Mouse (Mus musculus): ENCODE measurements around the gene Atf7ip2. TPM values are rescaled to one million over a fixed set of nuclear protein-coding genes. Genes with fewer than 3 reads are reported as not detected.
A peak's percentile ranks its signal among the peaks of the same experiment; 100 is the strongest.
"Not testable (repeated sequence)": the region's sequence is repeated elsewhere in the genome, so short reads cannot be mapped to it uniquely, and the experiment has no call there.

Gene Atf7ip2
- polyA plus RNA-seq, 1 experiment from 2014 or later = 0.42 TPM

GRCm38 (mm10) chr16:10208777-10209176 is 16.3 kb downstream of the Atf7ip2 start:
- no peaks in the 10 kb centered on the region for H3K36me3 ChIP-seq (ENCODE audit: control insufficient read depth, insufficient read depth, low read length)
- WGBS = 89% methylated on average over 1 of the region's 1 CpGs
- no peaks in the 10 kb centered on the region for H3K4me1 ChIP-seq (ENCODE audit: control insufficient read depth, insufficient read depth, low read length)
- no peak overlapping the region for H3K4me2 ChIP-seq (ENCODE audit: low read depth, low read length)
- ATAC-seq (ENCODE audit: low read depth) = no peak
- no peaks in the 10 kb centered on the region for H3K9me3 ChIP-seq (ENCODE audit: control insufficient read depth, low read length)
- no peak overlapping the region for H3K4me3 ChIP-seq (ENCODE audit: low read depth, low read length)
- H3K27ac ChIP-seq (replicated peaks; ENCODE audit: low read depth, low read length) = no peak overlapping the region
- H3K9ac ChIP-seq (ENCODE audit: low read depth, low read length) = no peak overlapping the region
- no peaks in the 10 kb centered on the region for H3K27me3 ChIP-seq (replicated peaks; ENCODE audit: control insufficient read depth, insufficient read depth, low read length)
- no peak for DNase-seq (ENCODE audit: low spot score)

- H3K27ac ChIP-seq (replicated peaks; ENCODE audit: low read depth, low read length); DNase-seq (ENCODE audit: low spot score); H3K4me3 ChIP-seq (ENCODE audit: low read depth, low read length); H3K27me3 ChIP-seq (replicated peaks; ENCODE audit: control insufficient read depth, insufficient read depth, low read length); ATAC-seq (ENCODE audit: low read depth); H3K36me3 ChIP-seq (ENCODE audit: control insufficient read depth, insufficient read depth, low read length); H3K9me3 ChIP-seq (ENCODE audit: control insufficient read depth, low read length); H3K9ac ChIP-seq (ENCODE audit: low read depth, low read length); H3K4me1 ChIP-seq (ENCODE audit: control insufficient read depth, insufficient read depth, low read length); H3K4me2 ChIP-seq (ENCODE audit: low read depth, low read length): not testable (repeated sequence)
- WGBS = 91% methylated on average over 1 of the region's 1 CpGs
Measured at GRCm38 (mm10) chr16:10216366-10216765, 23.9 kb downstream of the Atf7ip2 start.

- not testable (repeated sequence) for H3K4me3 ChIP-seq (ENCODE audit: low read depth, low read length); H3K4me2 ChIP-seq (ENCODE audit: low read depth, low read length); H3K4me1 ChIP-seq (ENCODE audit: control insufficient read depth, insufficient read depth, low read length); H3K36me3 ChIP-seq (ENCODE audit: control insufficient read depth, insufficient read depth, low read length); DNase-seq (ENCODE audit: low spot score); H3K27ac ChIP-seq (replicated peaks; ENCODE audit: low read depth, low read length); H3K9me3 ChIP-seq (ENCODE audit: control insufficient read depth, low read length); ATAC-seq (ENCODE audit: low read depth); H3K27me3 ChIP-seq (replicated peaks; ENCODE audit: control insufficient read depth, insufficient read depth, low read length); H3K9ac ChIP-seq (ENCODE audit: low read depth, low read length)
- 88% methylated on average over 2 of the region's 2 CpGs for WGBS
Measured at GRCm38 (mm10) chr16:10217020-10217419, 24.5 kb downstream of the Atf7ip2 start.

- H3K27me3 ChIP-seq (replicated peaks; ENCODE audit: control insufficient read depth, insufficient read depth, low read length) = no peaks in the 10 kb centered on the region
- DNase-seq (ENCODE audit: low spot score) = no peak
- no peak overlapping the region for H3K4me3 ChIP-seq (ENCODE audit: low read depth, low read length)
- no peaks in the 10 kb centered on the region for H3K4me1 ChIP-seq (ENCODE audit: control insufficient read depth, insufficient read depth, low read length)
- H3K9ac ChIP-seq (ENCODE audit: low read depth, low read length) = no peak overlapping the region
- H3K4me2 ChIP-seq (ENCODE audit: low read depth, low read length) = no peak overlapping the region
- no peaks in the 10 kb centered on the region for H3K9me3 ChIP-seq (ENCODE audit: control insufficient read depth, low read length)
- ATAC-seq (ENCODE audit: low read depth) = no peak
- no peak overlapping the region for H3K27ac ChIP-seq (replicated peaks; ENCODE audit: low read depth, low read length)
- WGBS = 31% methylated on average over 1 of the region's 2 CpGs
- no peaks in the 10 kb centered on the region for H3K36me3 ChIP-seq (ENCODE audit: control insufficient read depth, insufficient read depth, low read length)
Measured at GRCm38 (mm10) chr16:10227361-10227760, 34.8 kb downstream of the Atf7ip2 start.

- H3K36me3 ChIP-seq (ENCODE audit: control insufficient read depth, insufficient read depth, low read length) = no peaks in the 10 kb centered on the region
- DNase-seq (ENCODE audit: low spot score) = no peak
- no peak overlapping the region for H3K4me3 ChIP-seq (ENCODE audit: low read depth, low read length)
- no peaks in the 10 kb centered on the region for H3K9me3 ChIP-seq (ENCODE audit: control insufficient read depth, low read length)
- no peak overlapping the region for H3K27ac ChIP-seq (replicated peaks; ENCODE audit: low read depth, low read length)
- ATAC-seq (ENCODE audit: low read depth) = no peak
- no peaks in the 10 kb centered on the region for H3K27me3 ChIP-seq (replicated peaks; ENCODE audit: control insufficient read depth, insufficient read depth, low read length)
- H3K4me1 ChIP-seq (ENCODE audit: control insufficient read depth, insufficient read depth, low read length) = no peaks in the 10 kb centered on the region
- no peak overlapping the region for H3K9ac ChIP-seq (ENCODE audit: low read depth, low read length)
- H3K4me2 ChIP-seq (ENCODE audit: low read depth, low read length) = no peak overlapping the region
Measured at GRCm38 (mm10) chr16:10236601-10237000, 44.1 kb downstream of the Atf7ip2 start.

GRCm38 (mm10) chr16:10253993-10254392 is 61.5 kb downstream of the Atf7ip2 start:
- Histone ChIP-seq H3K4me2 (ENCODE audit: low read depth, low read length) (no peak overlapping the region), H3K4me1 (ENCODE audit: control insufficient read depth, insufficient read depth, low read length) (no peaks in the 10 kb centered on the region), H3K4me3 (ENCODE audit: low read depth, low read length) (no peak overlapping the region), H3K36me3 (ENCODE audit: control insufficient read depth, insufficient read depth, low read length) (no peaks in the 10 kb centered on the region), H3K27ac (replicated peaks; ENCODE audit: low read depth, low read length) (no peak overlapping the region), H3K27me3 (replicated peaks; ENCODE audit: control insufficient read depth, insufficient read depth, low read length) (no peaks in the 10 kb centered on the region), H3K9me3 (ENCODE audit: control insufficient read depth, low read length) (no peaks in the 10 kb centered on the region), H3K9ac (ENCODE audit: low read depth, low read length) (no peak overlapping the region)
- no CpG with 5 or more reads among the region's 1 CpGs for WGBS
- ATAC-seq (ENCODE audit: low read depth) = no peak
- no peak for DNase-seq (ENCODE audit: low spot score)

- Histone ChIP-seq H3K9me3 (ENCODE audit: control insufficient read depth, low read length) (peaks cover 7% of the 10 kb centered on the region; the same call in 1 of the 2 replicates), H3K36me3 (ENCODE audit: control insufficient read depth, insufficient read depth, low read length) (no peaks in the 10 kb centered on the region), H3K9ac (ENCODE audit: low read depth, low read length) (no peak overlapping the region), H3K4me2 (ENCODE audit: low read depth, low read length) (no peak overlapping the region), H3K4me1 (ENCODE audit: control insufficient read depth, insufficient read depth, low read length) (no peaks in the 10 kb centered on the region), H3K4me3 (ENCODE audit: low read depth, low read length) (no peak overlapping the region), H3K27me3 (replicated peaks; ENCODE audit: control insufficient read depth, insufficient read depth, low read length) (no peaks in the 10 kb centered on the region), H3K27ac (replicated peaks; ENCODE audit: low read depth, low read length) (no peak overlapping the region)
- peak; percentile 65 for DNase-seq (ENCODE audit: low spot score)
- WGBS = 28% methylated on average over 3 of the region's 3 CpGs
- ATAC-seq (ENCODE audit: low read depth) = no peak
Measured at GRCm38 (mm10) chr16:10272256-10272655, 79.7 kb downstream of the Atf7ip2 start.

GRCm38 (mm10) chr16:10274465-10274864 is 82.0 kb downstream of the Atf7ip2 start:
- DNase-seq (ENCODE audit: low spot score) = no peak
- WGBS = 75% methylated on average over 4 of the region's 4 CpGs
- no peaks in the 10 kb centered on the region for H3K27me3 ChIP-seq (replicated peaks; ENCODE audit: control insufficient read depth, insufficient read depth, low read length)

GRCm38 (mm10) chr16:10276778-10277177 is 84.3 kb downstream of the Atf7ip2 start:
- ATAC-seq (ENCODE audit: low read depth); H3K27ac ChIP-seq (replicated peaks; ENCODE audit: low read depth, low read length); DNase-seq (ENCODE audit: low spot score); H3K4me1 ChIP-seq (ENCODE audit: control insufficient read depth, insufficient read depth, low read length); H3K9me3 ChIP-seq (ENCODE audit: control insufficient read depth, low read length); H3K9ac ChIP-seq (ENCODE audit: low read depth, low read length); H3K36me3 ChIP-seq (ENCODE audit: control insufficient read depth, insufficient read depth, low read length); H3K4me2 ChIP-seq (ENCODE audit: low read depth, low read length); H3K27me3 ChIP-seq (replicated peaks; ENCODE audit: control insufficient read depth, insufficient read depth, low read length); H3K4me3 ChIP-seq (ENCODE audit: low read depth, low read length): not testable (repeated sequence)
- 92% methylated on average over 4 of the region's 5 CpGs for WGBS

More at GRCm38 (mm10) chr16:10274465-10274864, 82.0 kb downstream of the Atf7ip2 start:
- Histone ChIP-seq H3K4me3 (ENCODE audit: low read depth, low read length) (no peak overlapping the region), H3K27ac (replicated peaks; ENCODE audit: low read depth, low read length) (no peak overlapping the region), H3K9ac (ENCODE audit: low read depth, low read length) (no peak overlapping the region), H3K4me2 (ENCODE audit: low read depth, low read length) (no peak overlapping the region), H3K9me3 (ENCODE audit: control insufficient read depth, low read length) (peaks cover 7% of the 10 kb centered on the region; the same call in 1 of the 2 replicates), H3K4me1 (ENCODE audit: control insufficient read depth, insufficient read depth, low read length) (no peaks in the 10 kb centered on the region), H3K36me3 (ENCODE audit: control insufficient read depth, insufficient read depth, low read length) (no peaks in the 10 kb centered on the region)
- no peak for ATAC-seq (ENCODE audit: low read depth)
